Mouse (Mus musculus): ENCODE measurements around the gene Acbd5. TPM values are rescaled to one million over a fixed set of nuclear protein-coding genes. Genes with fewer than 3 reads are reported as not detected.

The Acbd5 gene
- polyA plus RNA-seq, 1 experiment = 5.0 TPM

DNA sequence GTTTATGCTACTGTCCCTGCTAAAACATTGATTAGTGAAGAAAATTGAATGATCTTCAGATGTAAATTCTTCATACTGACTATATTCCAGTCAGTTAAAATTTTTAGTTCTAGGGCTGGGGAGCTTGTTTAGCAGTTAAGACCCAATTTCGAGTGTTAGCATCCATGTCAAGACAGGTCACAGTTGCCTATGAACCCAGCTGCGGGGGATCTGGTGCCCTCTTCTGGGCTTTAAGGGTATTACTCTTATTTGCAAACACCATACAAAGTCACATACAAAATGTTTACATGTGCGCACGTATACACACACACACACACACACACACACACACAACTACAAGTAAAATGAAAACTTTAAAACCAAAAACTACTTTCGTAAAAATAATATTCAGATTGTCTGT, 24.2 kb downstream of the Acbd5 start:
- no peaks in the 10 kb centered on the region for H3K79me2 ChIP-seq (ENCODE audit: control insufficient read depth, insufficient read depth)
- no peak overlapping the region for H3K4me2 ChIP-seq (ENCODE audit: low read depth)
- no peaks in the 10 kb centered on the region for H3K27me3 ChIP-seq (ENCODE audit: control insufficient read depth, insufficient read depth, insufficient read length)
- H3K36me3 ChIP-seq (ENCODE audit: control insufficient read depth, insufficient read depth) = peaks cover 46% of the 10 kb centered on the region
- H3ac ChIP-seq (ENCODE audit: control insufficient read depth, insufficient read length) = no peak overlapping the region
- TF ChIP-seq MYOD1 (IDR thresholded peaks at IDR 0.05; ENCODE audit: control insufficient read depth in 1 of 3, insufficient read length in 2 of 3, low read depth in 2 of 3) = no peak
- TF ChIP-seq E2F4 (IDR thresholded peaks at IDR 0.05; ENCODE audit: insufficient read depth) = no peak
- TF ChIP-seq CEBPB (IDR thresholded peaks at IDR 0.05; ENCODE audit: insufficient read depth, poor library complexity, severe bottlenecking) = no peak
- TF ChIP-seq MAX (IDR thresholded peaks at IDR 0.05; ENCODE audit: low read depth) = no peak
- no peak for TF ChIP-seq TCF12 (IDR thresholded peaks at IDR 0.05; ENCODE audit: insufficient read depth, poor library complexity, severe bottlenecking)
- TF ChIP-seq MYOG (IDR thresholded peaks at IDR 0.05; ENCODE audit: control insufficient read depth in 1 of 3, insufficient read depth in 1 of 3, insufficient read length in 2 of 3, low read depth in 2 of 3) = no peak
- no peak for TF ChIP-seq POLR2AphosphoS2 (IDR thresholded peaks at IDR 0.05; ENCODE audit: insufficient read length, low read depth)
- TF ChIP-seq REST (IDR thresholded peaks at IDR 0.05; ENCODE audit: insufficient read depth, insufficient read length) = no peak
- no peak for TF ChIP-seq SRF (IDR thresholded peaks at IDR 0.05; ENCODE audit: control insufficient read depth, insufficient read length, low read depth)
- no peak for TF ChIP-seq USF1 (IDR thresholded peaks at IDR 0.05; ENCODE audit: low read depth)
- TF ChIP-seq TCF3 (IDR thresholded peaks at IDR 0.05; ENCODE audit: insufficient read length, low read depth) = no peak
- TF ChIP-seq POLR2A (IDR thresholded peaks at IDR 0.05; ENCODE audit: insufficient read length, low read depth) = no peak
- H3K4me3 ChIP-seq = no peak overlapping the region

DNA sequence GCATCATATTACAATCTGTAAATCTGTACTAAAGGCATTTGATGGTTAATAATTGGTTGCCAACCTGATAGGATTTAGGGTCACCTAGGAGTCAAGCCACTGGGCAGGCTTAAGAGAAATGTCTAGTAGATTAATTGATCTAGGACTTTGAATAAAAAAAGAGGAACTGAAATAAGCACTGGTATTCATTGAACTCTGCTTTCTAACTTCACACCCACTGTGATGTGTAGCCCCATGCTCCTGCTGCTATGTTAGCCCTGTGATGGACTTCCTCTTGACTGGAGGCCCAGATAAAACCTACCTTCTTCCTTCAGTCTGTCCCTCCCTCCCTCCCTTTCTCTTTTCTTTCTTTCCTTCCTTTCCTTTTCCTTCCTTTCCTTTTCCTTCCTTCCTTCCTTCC, 29.1 kb downstream of the Acbd5 start:
- TF ChIP-seq SRF (IDR thresholded peaks at IDR 0.05; ENCODE audit: control insufficient read depth, insufficient read length, low read depth) (no peak), MAX (IDR thresholded peaks at IDR 0.05; ENCODE audit: low read depth) (no peak), POLR2A (IDR thresholded peaks at IDR 0.05; ENCODE audit: insufficient read length, low read depth) (no peak), USF1 (IDR thresholded peaks at IDR 0.05; ENCODE audit: low read depth) (no peak), CEBPB (IDR thresholded peaks at IDR 0.05; ENCODE audit: insufficient read depth, poor library complexity, severe bottlenecking) (no peak), MYOD1 (IDR thresholded peaks at IDR 0.05; ENCODE audit: control insufficient read depth in 1 of 3, insufficient read length in 2 of 3, low read depth in 2 of 3) (no peak), TCF12 (IDR thresholded peaks at IDR 0.05; ENCODE audit: insufficient read depth, poor library complexity, severe bottlenecking) (no peak), REST (IDR thresholded peaks at IDR 0.05; ENCODE audit: insufficient read depth, insufficient read length) (no peak), POLR2AphosphoS2 (IDR thresholded peaks at IDR 0.05; ENCODE audit: insufficient read length, low read depth) (no peak), E2F4 (IDR thresholded peaks at IDR 0.05; ENCODE audit: insufficient read depth) (no peak), TCF3 (IDR thresholded peaks at IDR 0.05; ENCODE audit: insufficient read length, low read depth) (no peak), MYOG (IDR thresholded peaks at IDR 0.05; ENCODE audit: control insufficient read depth in 1 of 3, insufficient read depth in 1 of 3, insufficient read length in 2 of 3, low read depth in 2 of 3) (no peak)
- Histone ChIP-seq H3K4me3 (no peak overlapping the region), H3K27me3 (ENCODE audit: control insufficient read depth, insufficient read depth, insufficient read length) (no peaks in the 10 kb centered on the region), H3K4me2 (ENCODE audit: low read depth) (no peak overlapping the region), H3K79me2 (ENCODE audit: control insufficient read depth, insufficient read depth) (no peaks in the 10 kb centered on the region), H3K36me3 (ENCODE audit: control insufficient read depth, insufficient read depth) (peaks cover 29% of the 10 kb centered on the region), H3ac (ENCODE audit: control insufficient read depth, insufficient read length) (no peak overlapping the region)

DNA sequence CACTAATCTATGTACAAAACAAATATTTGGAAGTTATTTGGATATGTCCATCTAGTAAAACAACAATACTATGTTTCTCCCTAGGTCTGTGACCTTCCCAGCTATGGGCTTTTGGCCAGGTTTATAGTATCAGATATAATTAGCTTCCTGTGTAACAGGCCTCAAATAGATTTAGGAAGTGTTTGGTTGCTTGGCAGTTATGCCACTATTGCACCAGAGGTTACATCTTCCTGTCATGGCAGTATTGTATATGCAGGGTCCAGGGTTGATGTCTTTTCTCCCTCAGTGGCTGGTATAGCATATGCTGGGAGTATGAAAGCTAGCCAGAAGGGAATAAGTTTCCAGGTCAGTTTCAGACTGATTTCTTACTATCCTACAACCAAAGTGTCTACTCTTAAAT, 34.3 kb downstream of the Acbd5 start:
- Histone ChIP-seq H3K4me3 (no peak overlapping the region), H3K36me3 (ENCODE audit: control insufficient read depth, insufficient read depth) (peaks cover 7% of the 10 kb centered on the region), H3K79me2 (ENCODE audit: control insufficient read depth, insufficient read depth) (no peaks in the 10 kb centered on the region), H3K4me2 (ENCODE audit: low read depth) (no peak overlapping the region), H3ac (ENCODE audit: control insufficient read depth, insufficient read length) (no peak overlapping the region), H3K27me3 (ENCODE audit: control insufficient read depth, insufficient read depth, insufficient read length) (no peaks in the 10 kb centered on the region)
- no peak for TF ChIP-seq POLR2A (IDR thresholded peaks at IDR 0.05; ENCODE audit: insufficient read length, low read depth)
- no peak for TF ChIP-seq E2F4 (IDR thresholded peaks at IDR 0.05; ENCODE audit: insufficient read depth)
- no peak for TF ChIP-seq TCF12 (IDR thresholded peaks at IDR 0.05; ENCODE audit: insufficient read depth, poor library complexity, severe bottlenecking)
- TF ChIP-seq MYOG (IDR thresholded peaks at IDR 0.05; ENCODE audit: control insufficient read depth in 1 of 3, insufficient read depth in 1 of 3, insufficient read length in 2 of 3, low read depth in 2 of 3) = no peak
- no peak for TF ChIP-seq REST (IDR thresholded peaks at IDR 0.05; ENCODE audit: insufficient read depth, insufficient read length)

DNA sequence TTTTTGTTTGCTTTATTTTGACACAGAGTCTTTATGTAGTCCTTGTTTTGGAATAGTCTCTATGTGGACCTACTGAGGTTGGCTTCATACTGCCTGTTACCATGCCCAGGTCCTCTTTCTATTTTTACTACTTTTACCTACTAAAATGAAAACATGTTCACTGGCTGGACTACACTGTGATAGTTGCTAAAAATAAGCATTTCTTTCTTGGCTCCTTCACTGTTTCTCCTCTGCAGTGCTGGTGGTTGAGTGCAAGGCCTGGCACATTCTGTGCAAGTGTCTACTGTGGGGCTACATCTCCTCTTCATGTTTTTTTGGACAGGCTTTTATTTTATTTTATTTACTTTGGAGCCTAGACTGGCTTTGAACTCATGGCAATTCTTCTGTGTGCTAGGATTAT, 51.6 kb downstream of the Acbd5 start:
- TF ChIP-seq POLR2A (IDR thresholded peaks at IDR 0.05; ENCODE audit: insufficient read length, low read depth) = no peak
- no peak for TF ChIP-seq E2F4 (IDR thresholded peaks at IDR 0.05; ENCODE audit: insufficient read depth)
- TF ChIP-seq SRF (IDR thresholded peaks at IDR 0.05; ENCODE audit: control insufficient read depth, insufficient read length, low read depth) = no peak
- no peak for TF ChIP-seq CEBPB (IDR thresholded peaks at IDR 0.05; ENCODE audit: insufficient read depth, poor library complexity, severe bottlenecking)
- TF ChIP-seq REST (IDR thresholded peaks at IDR 0.05; ENCODE audit: insufficient read depth, insufficient read length) = no peak

DNA sequence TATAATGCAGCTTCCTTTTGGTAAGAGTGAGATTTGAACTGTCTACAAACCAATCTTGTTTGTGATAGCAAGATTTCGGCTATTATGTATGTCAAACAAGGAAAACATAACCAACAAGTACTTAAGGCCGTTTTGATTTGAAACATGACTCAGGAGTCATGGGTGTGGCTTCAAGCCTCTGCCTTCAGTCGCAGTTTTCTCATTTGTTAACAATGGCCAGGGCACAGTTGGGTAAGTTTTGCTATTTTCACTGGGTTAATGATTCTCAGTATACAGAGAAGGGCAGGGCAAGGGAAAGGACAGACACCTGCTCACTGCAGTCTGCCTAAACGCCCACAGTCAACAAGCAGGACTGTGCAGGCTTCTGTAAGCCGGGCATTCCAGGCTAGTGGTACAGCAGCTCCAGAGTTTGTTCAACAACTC, 87.2 kb downstream of the Acbd5 start:
- Histone ChIP-seq H3K27me3 (ENCODE audit: control insufficient read depth, insufficient read depth, insufficient read length) (no peaks in the 10 kb centered on the region), H3ac (ENCODE audit: control insufficient read depth, insufficient read length) (peak overlapping the region; percentile 58), H3K4me2 (ENCODE audit: low read depth) (peak overlapping the region; percentile 82), H3K36me3 (ENCODE audit: control insufficient read depth, insufficient read depth) (no peaks in the 10 kb centered on the region), H3K79me2 (ENCODE audit: control insufficient read depth, insufficient read depth) (peaks cover 76% of the 10 kb centered on the region), H3K4me3 (peak overlapping the region; percentile 84)
- TF ChIP-seq MAX (IDR thresholded peaks at IDR 0.05; ENCODE audit: low read depth) = no peak
- TF ChIP-seq E2F4 (IDR thresholded peaks at IDR 0.05; ENCODE audit: insufficient read depth) = no peak
- TF ChIP-seq POLR2AphosphoS2 (IDR thresholded peaks at IDR 0.05; ENCODE audit: insufficient read length, low read depth) = no peak
- no peak for TF ChIP-seq MYOD1 (IDR thresholded peaks at IDR 0.05; ENCODE audit: control insufficient read depth in 1 of 3, insufficient read length in 2 of 3, low read depth in 2 of 3)
- TF ChIP-seq USF1 (IDR thresholded peaks at IDR 0.05; ENCODE audit: low read depth) = no peak
- no peak for TF ChIP-seq REST (IDR thresholded peaks at IDR 0.05; ENCODE audit: insufficient read depth, insufficient read length)
- TF ChIP-seq TCF12 (IDR thresholded peaks at IDR 0.05; ENCODE audit: insufficient read depth, poor library complexity, severe bottlenecking) = no peak
- TF ChIP-seq MYOG (IDR thresholded peaks at IDR 0.05; ENCODE audit: control insufficient read depth in 1 of 3, insufficient read depth in 1 of 3, insufficient read length in 2 of 3, low read depth in 2 of 3) = no peak
- TF ChIP-seq TCF3 (IDR thresholded peaks at IDR 0.05; ENCODE audit: insufficient read length, low read depth) = no peak
- no peak for TF ChIP-seq SRF (IDR thresholded peaks at IDR 0.05; ENCODE audit: control insufficient read depth, insufficient read length, low read depth)
- TF ChIP-seq POLR2A (IDR thresholded peaks at IDR 0.05; ENCODE audit: insufficient read length, low read depth) = no peak
- TF ChIP-seq CEBPB (IDR thresholded peaks at IDR 0.05; ENCODE audit: insufficient read depth, poor library complexity, severe bottlenecking) = no peak

More for the DNA sequence above, 51.6 kb downstream of the Acbd5 start:
- Histone ChIP-seq H3K79me2 (ENCODE audit: control insufficient read depth, insufficient read depth) (no peaks in the 10 kb centered on the region), H3K27me3 (ENCODE audit: control insufficient read depth, insufficient read depth, insufficient read length) (no peaks in the 10 kb centered on the region), H3ac (ENCODE audit: control insufficient read depth, insufficient read length) (no peak overlapping the region), H3K4me3 (no peak overlapping the region), H3K36me3 (ENCODE audit: control insufficient read depth, insufficient read depth) (peaks cover 15% of the 10 kb centered on the region), H3K4me2 (ENCODE audit: low read depth) (no peak overlapping the region)
